Mouse (Mus musculus) liver, adult 2 months (tissue): ENCODE data around the gene Hist1h3b. TPM values are rescaled to one million over a fixed set of nuclear protein-coding genes. Genes with fewer than 3 reads are reported as not detected.
A peak's percentile ranks its signal among the peaks of the same experiment; 100 is the strongest.
"Not testable (repeated sequence)": the region's sequence is repeated elsewhere in the genome, so short reads cannot be mapped to it uniquely, and the experiment has no call there.

ENCODE experiments used
- DNase-seq: peaks from one replicate; pipeline ENCODE4 v3.0.0-alpha.2; 2011; ENCODE audit warnings: low read depth, low spot score; ENCODE audit errors: extremely low read depth
- H3K27ac ChIP-seq: fragments of 200-500 bp; replicated peaks from 2 replicates; pipeline ENCODE4 v1.5.1; 2012; ENCODE audit warnings: low read depth, mild to moderate bottlenecking, control low read depth, inconsistent platforms, low read length; ENCODE audit not compliant: insufficient read depth
- H3K27me3 ChIP-seq: fragments of 200-500 bp; 2 replicates; pipeline ENCODE4 v1.6.1; 2012; ENCODE audit warnings: mild to moderate bottlenecking, moderate library complexity, low read length, inconsistent platforms; ENCODE audit not compliant: control insufficient read depth, insufficient read depth
- H3K36me3 ChIP-seq: fragments of 200-500 bp; 2 replicates; pipeline ENCODE4 v1.6.1; 2012; ENCODE audit warnings: low read length, inconsistent platforms; ENCODE audit not compliant: control insufficient read depth, insufficient read depth
- H3K4me1 ChIP-seq: fragments of 200-500 bp; 2 replicates; pipeline ENCODE4 v1.6.1; 2011; ENCODE audit warnings: low read length; ENCODE audit not compliant: control insufficient read depth, insufficient read depth
- H3K4me3 ChIP-seq: fragments of 200-500 bp; 2 replicates; pipeline ENCODE4 v1.5.1; 2011; ENCODE audit warnings: low read depth, mild to moderate bottlenecking, control low read depth, low read length, moderate library complexity; ENCODE audit not compliant: insufficient read depth
- H3K79me2 ChIP-seq: fragments of 200-500 bp; 2 replicates; pipeline ENCODE4 v1.6.1; 2012; ENCODE audit warnings: inconsistent platforms, mild to moderate bottlenecking, low read length, moderate library complexity; ENCODE audit not compliant: control insufficient read depth, insufficient read depth
- H3K9ac ChIP-seq: fragments of 200-500 bp; 2 replicates; pipeline ENCODE4 v1.6.1; 2012; ENCODE audit warnings: low read depth, mild to moderate bottlenecking, control low read depth, inconsistent platforms, low read length
- CTCF ChIP-seq: fragments of 200-500 bp; IDR thresholded peaks from 2 replicates; pipeline ENCODE4 v1.5.1; 2011; ENCODE audit warnings: low read depth, low read length, control low read depth
- POLR2A ChIP-seq: fragments of 200-500 bp; IDR thresholded peaks from 2 replicates; pipeline ENCODE4 v1.6.1; 2011; ENCODE audit warnings: low read length, control low read depth; ENCODE audit not compliant: insufficient read depth; ENCODE audit errors: extremely low read depth
- WGBS: fragments of 180-500 bp; shearing (Covaris S2); methylation state at CpG from one replicate; pipeline ENCODE4 v1.1.7; 2018; 5-methylcytosine and 5-hydroxymethylcytosine counted together
- polyA plus RNA-seq: library from polyadenylated mRNA; depleted of rRNA; stranded (reverse); fragments of >200 nt; gene quantifications from 2 replicates; pipeline ENCODE4 v1.2.3, GENCODE M21; 2012
- total RNA-seq: library from RNA; depleted of rRNA; stranded (reverse); fragments of >200 nt; gene quantifications from 2 replicates; pipeline ENCODE4 v1.2.3, GENCODE M21; 2014

The Hist1h3b gene
- total and polyA plus RNA-seq, 2 experiments = 0.23 to 15.2 TPM

GRCm38 (mm10) chr13:23709714-23710373 is 42.2 kb upstream of the Hist1h3b start:
- DNase-seq = peak; percentile 94
- Histone ChIP-seq H3K36me3 (peaks cover 6% of the 10 kb centered on the region; the same call in 1 of the 2 replicates), H3K27me3 (no peaks in the 10 kb centered on the region), H3K4me3 (peak overlapping the region; percentile 81), H3K9ac (peak overlapping the region; percentile 92), H3K27ac (peak overlapping the region; percentile 93), H3K4me1 (peaks cover 25% of the 10 kb centered on the region), H3K79me2 (no peaks in the 10 kb centered on the region)
- TF ChIP-seq POLR2A (no peak), CTCF (no peak)
- WGBS = 7% methylated on average over 15 of the region's 15 CpGs

GRCm38 (mm10) chr13:23710374-23711089 is 41.5 kb upstream of the Hist1h3b start, which contains the start of gene Hfe:
TSS of gene Hfe (minus strand) at chr13:23710854.
- TF ChIP-seq POLR2A (peak; percentile 53; the same call in 1 of the 2 replicates), CTCF (no peak)
- no peaks in the 10 kb centered on the region for H3K79me2 ChIP-seq
- H3K36me3 ChIP-seq = no peaks in the 10 kb centered on the region; the same call in 1 of the 2 replicates
- under 1% methylated on average over 17 of the region's 17 CpGs for WGBS
- peak within 1 kb of the TSS; percentile 93 for H3K27ac ChIP-seq
- peak within 1 kb of the TSS; percentile 81 for H3K4me3 ChIP-seq
- DNase-seq = peak; percentile 74
- H3K4me1 ChIP-seq = peaks cover 25% of the 10 kb centered on the region
- H3K27me3 ChIP-seq = no peaks in the 10 kb centered on the region
- H3K9ac ChIP-seq = peak within 1 kb of the TSS; percentile 92

- TF ChIP-seq CTCF = no peak
- TF ChIP-seq POLR2A = no peak
- Histone ChIP-seq H3K9ac (no peak overlapping the region), H3K36me3 (no peaks in the 10 kb centered on the region), H3K79me2 (no peaks in the 10 kb centered on the region), H3K4me1 (peaks cover 12% of the 10 kb centered on the region; the same call in 1 of the 2 replicates), H3K27me3 (no peaks in the 10 kb centered on the region), H3K4me3 (no peak overlapping the region), H3K27ac (no peak overlapping the region)
- 77% methylated on average over 5 of the region's 5 CpGs for WGBS
- DNase-seq = peak; percentile 58
These were observed 35.6 kb upstream of the Hist1h3b start for GRCm38 (mm10) chr13:23716261-23717042.

- H3K27ac ChIP-seq = peak overlapping the region; percentile 36
- peaks cover 12% of the 10 kb centered on the region; the same call in 1 of the 2 replicates for H3K4me1 ChIP-seq
- no peak overlapping the region for H3K4me3 ChIP-seq
- no peak for TF ChIP-seq POLR2A
- H3K27me3 ChIP-seq = no peaks in the 10 kb centered on the region
- no peak overlapping the region for H3K9ac ChIP-seq
- no peaks in the 10 kb centered on the region for H3K36me3 ChIP-seq
- DNase-seq = no peak
- WGBS = 64% methylated on average over 11 of the region's 11 CpGs
- no peaks in the 10 kb centered on the region for H3K79me2 ChIP-seq
These were observed 34.9 kb upstream of the Hist1h3b start for GRCm38 (mm10) chr13:23717176-23717575.

- not testable (repeated sequence) for H3K4me3 ChIP-seq, H3K27me3 ChIP-seq, H3K36me3 ChIP-seq, H3K9ac ChIP-seq, H3K79me2 ChIP-seq
- peak overlapping the region; percentile 36 for H3K27ac ChIP-seq
- DNase-seq = peak; percentile 68
- WGBS = 11% methylated on average over 2 of the region's 2 CpGs
- peaks cover 12% of the 10 kb centered on the region; the same call in 1 of the 2 replicates for H3K4me1 ChIP-seq
These were observed 34.3 kb upstream of the Hist1h3b start for GRCm38 (mm10) chr13:23717593-23718245.
